Mouse (Mus musculus): ENCODE measurements at regions not wholly inside any gene's neighbourhood (a gene's known extent, or its start where the extent isn't known, plus 50 kb on each side); places are given as distances from the start of the nearest gene placed in this dataset.

- no peak for DNase-seq (ENCODE audit: extremely low spot score in 1 of 2, low spot score in 1 of 2)
Measured at GRCm38 (mm10) chr5:120022276-120022675, 94.0 kb upstream of the Rbm19 start.

- no peak for DNase-seq (ENCODE audit: extremely low spot score in 1 of 2, low spot score in 1 of 2)
Measured at GRCm38 (mm10) chr5:120024071-120024470, 92.2 kb upstream of the Rbm19 start.

- no peak for DNase-seq (ENCODE audit: extremely low spot score in 1 of 2, low spot score in 1 of 2)
Measured at GRCm38 (mm10) chr5:120025212-120025611, 91.1 kb upstream of the Rbm19 start.

- no peak for DNase-seq (ENCODE audit: extremely low spot score in 1 of 2, low spot score in 1 of 2)
Measured at GRCm38 (mm10) chr5:120030904-120031303, 85.4 kb upstream of the Rbm19 start.

- no peak for DNase-seq (ENCODE audit: extremely low spot score in 1 of 2, low spot score in 1 of 2)
Measured at GRCm38 (mm10) chr5:120031614-120032013, 84.7 kb upstream of the Rbm19 start.

- no peak for DNase-seq (ENCODE audit: extremely low spot score in 1 of 2, low spot score in 1 of 2)
Measured at GRCm38 (mm10) chr5:120034499-120035077, 81.7 kb upstream of the Rbm19 start.

- DNase-seq (ENCODE audit: extremely low spot score in 1 of 2, low spot score in 1 of 2) = no peak
Measured at GRCm38 (mm10) chr5:120035251-120035650, 81.0 kb upstream of the Rbm19 start.

- DNase-seq (ENCODE audit: extremely low spot score in 1 of 2, low spot score in 1 of 2) = no peak
Measured at GRCm38 (mm10) chr5:120037806-120038205, 78.5 kb upstream of the Rbm19 start.

GRCm38 (mm10) chr5:120043786-120044185, 72.5 kb upstream of the Rbm19 start:
- DNase-seq (ENCODE audit: extremely low spot score in 1 of 2, low spot score in 1 of 2) = no peak

- DNase-seq (ENCODE audit: extremely low spot score in 1 of 2, low spot score in 1 of 2) = no peak
Measured at GRCm38 (mm10) chr5:120049063-120049781, 67.0 kb upstream of the Rbm19 start.

GRCm38 (mm10) chr5:120050728-120051436, 65.4 kb upstream of the Rbm19 start:
- DNase-seq (ENCODE audit: extremely low spot score in 1 of 2, low spot score in 1 of 2) = no peak

- DNase-seq (ENCODE audit: extremely low spot score in 1 of 2, low spot score in 1 of 2) = no peak
Measured at GRCm38 (mm10) chr5:120054498-120055167, 61.6 kb upstream of the Rbm19 start.
